Mouse (Mus musculus) bone marrow, adult 2 months (tissue): ENCODE data around the gene Eml2.

ENCODE experiments used
- CTCF ChIP-seq: fragments of 200-500 bp; IDR thresholded peaks from 2 replicates; pipeline ENCODE4 v1.5.1; 2011; ENCODE audit warnings: low read length, control low read depth; ENCODE audit not compliant: control insufficient read depth, insufficient read depth
- POLR2A ChIP-seq: fragments of 200-500 bp; IDR thresholded peaks from 2 replicates; pipeline ENCODE4 v1.6.1; 2011; ENCODE audit warnings: low read depth, mild to moderate bottlenecking, control low read depth, low read length, borderline replicate concordance; ENCODE audit not compliant: control insufficient read depth

DNA sequence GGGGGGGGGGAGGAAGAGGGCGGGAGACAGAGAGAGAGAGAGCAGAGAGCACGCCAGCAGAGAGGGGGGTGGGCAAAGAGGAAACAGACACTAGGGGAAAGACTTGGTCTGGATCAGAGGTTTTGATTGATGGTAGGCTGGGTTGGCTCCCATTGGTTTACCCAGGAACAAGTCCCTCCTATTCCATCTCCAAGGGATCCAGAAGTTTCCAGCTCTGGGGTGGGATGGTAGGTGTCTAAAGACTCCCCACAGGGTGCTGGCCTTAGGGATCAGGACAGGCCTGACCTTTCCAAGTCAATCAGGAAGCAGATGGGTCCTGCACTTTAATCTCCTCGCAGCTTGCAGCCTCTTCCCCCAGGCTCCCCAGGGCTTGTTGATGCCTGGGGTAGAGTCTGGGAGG, 41.7 kb downstream of the Eml2 start:
- TF ChIP-seq POLR2A (no peak), CTCF (no peak)
